Mouse (Mus musculus) gastrocnemius, postnatal 14 days (tissue): ENCODE results near the gene Dcp1a. TPM values are rescaled to one million over a fixed set of nuclear protein-coding genes. Genes with fewer than 3 reads are reported as not detected.
A peak's percentile ranks its signal among the peaks of the same experiment; 100 is the strongest.

Experiments
- DNase-seq: peaks from one replicate; pipeline ENCODE4 v3.0.0; 2021; ENCODE audit warnings: mixed read lengths
- intact Hi-C: fragments of 180-260 bp; cut with DNase I; formaldehyde crosslinking; loops from one replicate; pipeline ENCODE4 v1.15.1; 2025; ENCODE audit warnings: low total_unique reads
- total RNA-seq, 2 experiments: library from RNA; stranded (reverse); gene quantifications; 2 replicates each; pipeline ENCODE4 v1.2.3; 2021

Dcp1a gene
- total RNA-seq, 2 experiments from 2014 or later: 8.3 to 8.4 TPM

GRCm38 (mm10) chr14:30551981-30552380, 72.6 kb downstream of the Dcp1a start:
- DNase-seq: no peak
- intact Hi-C loops: no loop called here

GRCm38 (mm10) chr14:30553185-30553584, 73.8 kb downstream of the Dcp1a start:
- DNase-seq: no peak
- intact Hi-C loops: no loop called here

DNA sequence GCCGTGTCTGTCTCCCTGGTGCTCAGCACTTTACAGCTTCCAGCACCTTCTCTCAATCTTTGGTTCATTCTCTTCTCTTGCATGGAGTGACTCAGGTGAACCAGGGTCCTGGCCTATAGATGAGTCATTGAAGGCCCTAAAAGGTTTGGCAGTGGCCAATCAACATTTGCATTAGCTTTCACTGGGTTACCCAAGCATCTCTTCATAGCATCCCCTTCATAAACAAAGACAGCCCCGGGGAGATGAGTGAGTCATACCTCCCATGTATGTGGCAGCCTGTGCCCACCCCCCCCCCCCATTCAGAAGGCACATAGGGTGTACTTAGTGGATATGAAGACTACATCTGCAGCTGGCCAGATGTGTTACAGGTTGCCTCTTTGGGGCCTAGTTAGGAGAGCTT, 77.3 kb downstream of the Dcp1a start:
- intact Hi-C loops: no loop called here
- no peak for DNase-seq

DNA sequence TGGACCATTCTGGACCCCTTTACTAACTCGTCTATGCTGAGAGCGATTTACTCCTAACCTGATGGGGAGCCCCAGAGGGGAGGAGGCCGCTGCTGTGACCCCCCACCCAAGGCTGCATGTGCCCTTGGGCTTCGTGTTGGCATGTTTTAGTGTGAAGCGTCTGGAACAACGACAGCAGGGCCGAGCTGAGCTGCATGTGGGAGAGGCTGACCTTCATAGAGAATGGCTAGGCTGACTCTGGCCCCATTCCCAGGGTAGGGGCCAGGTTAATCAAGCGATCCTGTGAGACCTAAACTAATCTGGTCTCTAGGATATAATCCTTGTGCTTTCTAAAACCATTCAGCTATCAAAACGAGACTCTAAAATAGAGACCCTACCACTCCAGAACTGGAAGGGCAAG, 78.4 kb downstream of the Dcp1a start:
- DNase-seq: no peak
- intact Hi-C loops: no loop called here

GRCm38 (mm10) chr14:30559321-30559850, 80.1 kb downstream of the Dcp1a start:
- intact Hi-C loops: no loop called here
- DNase-seq: peak; percentile 77

- DNase-seq: no peak
- intact Hi-C loops: no loop called here
These were observed 81.6 kb downstream of the Dcp1a start for GRCm38 (mm10) chr14:30560803-30561389.

DNA sequence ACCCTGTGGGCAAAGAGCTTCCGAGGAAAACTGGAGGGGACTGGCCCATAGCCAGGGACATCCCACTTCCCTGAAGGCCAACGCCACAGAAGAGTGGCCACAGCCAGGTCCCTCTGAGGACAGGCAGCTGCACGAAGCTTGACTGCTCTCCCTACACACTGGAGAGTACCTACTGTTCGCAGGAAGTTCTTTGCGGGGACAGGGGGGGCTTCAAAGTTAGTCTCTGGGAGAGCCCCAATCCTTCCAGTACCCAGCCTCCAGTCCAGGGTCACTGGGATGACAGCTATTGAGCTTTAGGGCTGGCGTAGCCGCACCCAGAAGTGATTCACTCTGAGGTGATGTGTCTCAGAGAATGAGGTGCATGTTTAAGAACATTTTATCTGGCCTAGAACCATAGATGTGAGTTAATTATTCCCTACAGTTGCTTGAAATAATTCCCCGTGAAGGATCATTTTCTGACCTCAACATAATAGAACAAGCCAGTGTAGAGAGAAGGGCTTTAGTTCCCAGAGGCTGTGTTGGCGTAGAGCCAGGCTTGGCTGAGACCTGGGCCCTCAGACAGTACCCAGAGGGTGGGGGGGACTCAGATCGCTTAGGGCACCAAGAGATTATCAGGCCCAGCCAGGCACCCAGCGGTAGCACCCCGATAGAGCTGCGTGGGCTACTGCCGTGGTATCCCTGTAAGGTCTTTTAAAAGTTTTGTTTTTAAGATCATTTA, 82.3 kb downstream of the Dcp1a start:
- DNase-seq: no peak
- intact Hi-C loops: no loop called here

DNA sequence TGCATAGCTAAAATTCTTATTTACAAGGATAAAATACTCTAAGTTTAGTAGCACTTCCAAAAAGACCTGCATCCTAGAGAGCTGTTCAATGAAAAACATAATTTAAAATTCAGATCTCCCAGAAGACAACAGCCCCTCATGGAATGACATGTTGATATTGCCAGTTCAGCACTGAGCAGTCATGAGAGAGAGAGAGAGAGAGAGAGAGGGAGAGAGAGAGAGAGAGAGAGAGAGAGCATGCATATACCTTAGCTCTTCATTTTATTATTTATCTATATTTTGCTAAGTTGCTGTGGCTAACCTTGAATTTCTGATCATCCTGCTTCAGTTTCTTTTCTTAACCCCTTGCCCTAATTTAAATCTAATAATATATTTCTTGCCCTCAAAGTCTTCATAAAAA, 83.0 kb downstream of the Dcp1a start:
- intact Hi-C loops: no loop called here
- no peak for DNase-seq

DNA sequence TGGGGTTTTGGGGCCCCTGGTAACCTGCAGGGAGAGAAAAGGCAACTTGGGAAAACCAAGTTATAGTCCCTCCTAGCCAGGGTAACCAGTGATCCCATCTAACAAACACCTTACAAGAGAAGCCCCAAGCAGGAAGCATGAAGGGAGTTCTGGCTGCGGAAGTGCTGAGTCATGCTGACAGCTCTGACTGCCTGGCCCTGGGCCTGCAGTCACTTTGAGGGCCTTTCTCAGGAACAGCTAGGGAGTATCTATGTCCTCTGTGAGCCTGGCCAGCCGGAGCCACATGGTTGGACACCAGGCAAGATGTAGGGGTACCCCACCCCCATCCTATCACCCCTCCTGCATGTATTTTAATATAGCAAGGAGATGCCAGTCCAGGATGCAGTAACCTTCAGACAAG, 85.1 kb downstream of the Dcp1a start:
- intact Hi-C loops: no loop called here
- DNase-seq: peak; percentile 63

- no peak for DNase-seq
- intact Hi-C loops: no loop called here
These were observed 87.0 kb downstream of the Dcp1a start for GRCm38 (mm10) chr14:30566317-30566716.

- no peak for DNase-seq
- intact Hi-C loops: no loop called here
These were observed 88.7 kb downstream of the Dcp1a start for GRCm38 (mm10) chr14:30568016-30568415.

DNA sequence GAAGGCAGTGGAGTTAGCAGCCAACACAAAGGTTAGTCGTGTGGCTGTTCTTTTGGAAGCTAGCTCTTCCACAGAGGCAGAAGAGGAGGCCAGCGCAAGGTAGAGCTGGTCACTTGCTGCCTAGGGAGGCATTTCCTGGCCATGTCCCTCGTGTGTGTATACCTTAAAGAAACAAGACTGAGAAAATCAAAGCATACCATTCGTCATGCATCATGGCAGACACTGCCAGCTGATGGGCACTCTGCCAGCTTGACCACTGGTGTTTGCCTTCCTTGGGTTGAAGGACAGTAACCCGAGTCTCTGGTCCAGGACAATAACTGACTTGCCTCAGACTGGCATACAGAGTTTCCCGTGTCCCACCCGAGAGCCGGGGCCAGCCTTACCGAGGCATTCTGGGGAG, 91.0 kb downstream of the Dcp1a start:
- no peak for DNase-seq
- intact Hi-C loops: loop anchor here (10.0 kb wide), 1 partner anchor 436 kb away; no protein-coding TSS in a partner anchor

GRCm38 (mm10) chr14:30572253-30572652, 92.9 kb downstream of the Dcp1a start:
- intact Hi-C loops: loop anchor here (10.0 kb wide), 1 partner anchor 437 kb away; no protein-coding TSS in a partner anchor
- no peak for DNase-seq

DNA sequence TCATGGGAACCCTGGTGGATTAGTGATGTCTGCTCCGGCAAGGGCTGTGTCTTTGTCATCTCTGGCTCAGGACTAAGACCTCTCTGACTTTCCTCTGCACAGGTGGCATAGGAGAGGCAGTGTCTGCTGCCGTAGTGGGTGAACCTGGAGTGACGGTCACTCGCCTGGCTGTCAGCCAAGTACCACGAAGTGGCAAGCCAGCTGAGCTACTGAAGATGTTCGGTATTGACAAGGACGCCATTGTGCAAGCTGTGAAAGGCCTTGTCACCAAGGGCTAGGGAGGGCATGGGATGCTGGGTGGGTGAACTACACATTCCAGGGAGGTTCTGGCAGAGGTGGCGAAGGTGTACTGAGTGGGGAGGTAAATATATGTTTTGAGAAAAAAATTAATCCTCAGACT, 93.9 kb downstream of the Dcp1a start:
- intact Hi-C loops: loop anchor here (10.0 kb wide), 1 partner anchor 438 kb away; no protein-coding TSS in a partner anchor
- no peak for DNase-seq

GRCm38 (mm10) chr14:30573983-30574584, 94.7 kb downstream of the Dcp1a start:
- intact Hi-C loops: loop anchor here (10.0 kb wide), 1 partner anchor 439 kb away; no protein-coding TSS in a partner anchor
- peak; percentile 68 for DNase-seq

DNA sequence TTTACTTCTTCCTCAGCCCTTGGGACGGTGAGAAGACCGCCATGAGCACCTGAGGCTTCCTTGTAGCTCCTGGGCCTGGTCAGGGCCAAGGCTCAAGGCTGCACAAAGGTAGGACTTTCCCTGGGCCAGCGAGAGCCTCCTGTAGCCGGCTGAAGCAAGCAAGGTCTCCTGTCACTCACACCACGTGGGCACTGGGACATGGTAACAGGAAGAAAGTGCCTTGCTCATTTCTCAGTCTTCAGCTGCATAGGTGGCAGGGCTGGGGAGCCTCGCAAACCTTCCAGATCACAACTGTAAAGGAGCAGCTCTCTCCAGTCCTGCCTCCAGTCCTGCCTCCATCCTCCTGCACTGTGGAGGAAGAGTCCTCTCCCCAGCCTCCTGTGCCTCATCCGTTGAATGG, 96.5 kb downstream of the Dcp1a start:
- intact Hi-C loops: loop anchor here (10.0 kb wide), 1 partner anchor 441 kb away; no protein-coding TSS in a partner anchor
- DNase-seq: no peak

DNA sequence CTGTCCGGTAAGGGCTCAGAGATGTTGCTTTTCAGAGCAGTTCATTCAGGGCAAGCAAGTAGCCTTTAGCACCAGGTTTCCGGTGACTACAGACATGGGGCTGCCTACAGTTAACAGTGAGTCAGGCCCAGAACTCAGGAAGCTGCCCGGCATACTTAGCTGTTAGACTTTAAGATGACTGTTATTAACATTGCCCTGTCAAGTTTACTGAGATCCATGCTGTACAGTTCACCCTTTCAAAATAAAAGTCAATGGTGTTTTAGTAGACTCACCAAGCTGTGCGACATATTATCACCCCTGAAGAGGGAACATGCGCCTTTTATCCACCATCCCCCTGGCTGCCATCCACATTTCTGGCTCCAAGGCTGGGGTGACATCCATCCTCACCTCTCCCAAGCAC, 96.9 kb downstream of the Dcp1a start:
- DNase-seq: no peak
- intact Hi-C loops: loop anchor here (10.0 kb wide), 1 partner anchor 441 kb away; no protein-coding TSS in a partner anchor
